Mouse (Mus musculus) cerebellum, adult 18-20 months (tissue): ENCODE measurements around the gene Pde6g.

ENCODE experiments used
- DNase-seq, 2 experiments: peaks; one replicate each; pipeline ENCODE4 v3.0.0; 2021

Gene Pde6g

DNA sequence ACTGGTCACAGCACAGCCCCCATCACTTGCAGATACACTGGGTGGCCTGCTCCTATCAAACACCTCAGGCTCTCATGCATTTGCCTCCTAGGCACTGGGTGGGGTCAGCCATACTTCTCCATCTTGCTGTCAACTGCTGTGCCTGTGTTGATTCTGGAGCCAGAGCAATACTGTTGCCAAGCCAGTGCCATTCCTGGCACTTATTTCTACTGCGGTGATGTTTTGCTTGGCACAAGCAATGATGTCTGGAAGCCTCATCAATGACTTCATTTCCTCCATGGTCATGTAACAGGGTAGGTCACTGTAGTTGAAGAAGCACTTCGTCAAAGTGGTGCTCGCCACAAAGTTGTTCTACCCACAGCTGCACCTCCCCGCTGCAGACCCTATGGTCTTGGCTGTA lies 12.2 kb upstream of the Pde6g start:
- DNase-seq, result no peak

DNA sequence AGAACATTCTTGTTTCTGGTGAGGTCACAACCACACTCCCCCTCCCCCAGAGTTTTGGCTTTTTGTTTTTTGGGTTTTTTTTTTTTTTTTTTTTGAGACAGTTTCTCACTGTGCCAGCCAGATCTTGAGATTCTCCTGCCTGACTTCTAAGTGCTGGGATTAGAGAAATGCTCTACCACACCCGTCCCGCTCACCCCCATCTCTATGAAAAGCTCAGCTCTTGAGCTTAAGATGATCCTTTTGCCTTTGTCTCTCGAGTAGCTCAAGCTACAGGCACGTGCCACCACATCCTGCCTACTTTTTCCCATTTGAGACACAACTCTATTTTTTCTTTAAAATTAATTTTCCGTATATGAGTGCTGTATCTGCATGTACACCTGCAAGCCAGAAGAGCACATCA lies 11.1 kb upstream of the Pde6g start:
- DNase-seq, result no peak

GRCm38 (mm10) chr11:120463536-120463935 lies 10.2 kb upstream of the Pde6g start:
- DNase-seq, result no peak

GRCm38 (mm10) chr11:120458847-120459597 lies 5.7 kb upstream of the Pde6g start:
- DNase-seq, result no peak

DNA sequence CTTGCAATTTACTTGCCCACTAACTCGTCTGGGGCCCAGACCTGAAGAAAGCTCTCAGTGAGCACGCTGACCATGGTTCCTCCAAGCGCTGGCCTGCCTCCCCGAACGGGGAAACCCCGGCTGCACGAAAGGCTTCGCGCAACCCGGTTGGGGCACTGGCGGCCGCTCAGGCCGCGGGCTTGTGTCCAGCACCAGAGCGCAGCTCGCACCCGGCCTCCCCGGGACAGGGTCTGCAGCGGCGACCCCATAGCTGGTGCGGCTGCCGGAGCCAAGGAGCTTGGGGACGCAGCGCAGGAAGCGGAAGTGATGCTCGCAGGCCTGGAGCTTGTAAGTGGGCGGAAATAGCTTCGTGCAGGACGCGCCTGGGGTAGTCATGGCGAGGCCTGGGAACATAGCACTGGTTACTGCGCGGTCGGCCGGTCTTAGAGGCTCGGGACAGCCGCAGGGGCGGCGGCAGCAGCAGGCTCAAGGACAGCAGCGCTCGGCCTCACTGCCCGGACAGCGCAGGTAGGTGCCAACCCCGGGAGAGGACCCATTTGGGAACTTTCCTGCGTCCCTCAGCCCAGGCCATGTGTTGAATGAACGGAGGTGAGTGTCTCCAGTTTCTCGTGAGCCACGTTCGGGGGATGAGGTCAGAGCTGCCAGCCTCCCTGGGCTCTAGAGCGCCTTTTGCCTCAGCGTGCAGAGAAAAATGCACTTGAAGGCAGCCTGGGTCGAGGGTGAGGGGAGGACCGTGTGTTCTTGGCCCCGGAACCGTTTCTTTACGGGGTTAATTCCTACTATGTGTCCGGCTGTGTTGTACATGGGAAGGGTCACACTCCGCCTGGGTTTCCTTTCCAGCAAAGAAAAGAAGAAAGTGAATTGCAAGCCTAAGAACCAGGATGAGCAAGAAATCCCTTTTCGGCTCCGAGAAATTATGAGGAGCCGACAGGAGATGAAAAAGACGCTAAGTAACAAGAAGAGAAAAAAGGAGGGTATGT lies 4.8 kb upstream of the Pde6g start, which contains the start of the genes Oxld1 and Ccdc137:
TSS of gene Oxld1 (minus strand) at position 297 of the 980 bp plus-strand sequence.
TSS of gene Ccdc137 (plus strand) at position 344 of the 980 bp plus-strand sequence.
- DNase-seq, result peak; percentile 78 to 79

DNA sequence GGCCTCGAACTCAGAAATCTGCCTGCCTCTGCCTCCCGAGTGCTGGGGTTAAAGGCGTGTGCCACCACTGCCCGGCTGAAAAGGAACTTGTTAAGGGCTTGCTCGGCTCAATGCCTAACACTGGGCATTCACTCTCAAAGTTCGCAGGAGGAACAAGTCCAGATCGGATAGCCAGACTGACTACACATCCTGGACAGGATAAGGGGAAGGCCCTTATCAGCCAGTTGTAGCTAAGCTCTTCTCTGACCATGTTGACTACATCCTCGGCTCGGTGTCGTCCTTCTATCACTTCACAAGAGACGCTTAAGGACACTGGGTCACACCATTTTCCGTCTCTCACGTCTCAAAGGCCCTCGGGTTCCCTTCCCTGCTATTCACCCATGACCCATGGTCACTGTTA lies 4.1 kb upstream of the Pde6g start:
- no peak for DNase-seq

- DNase-seq, result no peak
Measured at GRCm38 (mm10) chr11:120455413-120455812, 2.1 kb upstream of the Pde6g start.

- DNase-seq, result no peak
Measured at GRCm38 (mm10) chr11:120454965-120455364, 1.7 kb upstream of the Pde6g start.

DNA sequence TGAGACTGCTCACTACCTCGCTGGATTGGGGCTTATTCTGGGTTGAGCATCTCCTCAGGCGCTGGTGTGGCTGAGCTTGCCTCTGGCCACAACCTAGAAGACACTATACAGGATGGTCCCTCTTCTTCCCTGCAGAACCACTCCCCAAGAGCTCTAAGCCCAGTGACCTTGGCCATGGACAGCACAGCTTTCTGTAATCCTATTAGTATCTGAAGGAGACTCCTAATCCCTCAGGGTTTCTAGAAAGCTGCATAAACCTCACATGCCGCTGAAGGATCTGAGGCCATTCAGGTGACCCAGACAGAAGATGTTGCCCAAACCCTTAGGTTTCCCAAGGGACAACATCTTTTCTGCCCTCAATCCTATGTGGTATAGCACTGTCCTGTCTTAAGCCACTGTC lies 1.1 kb downstream of the Pde6g start:
- DNase-seq, result no peak

DNA sequence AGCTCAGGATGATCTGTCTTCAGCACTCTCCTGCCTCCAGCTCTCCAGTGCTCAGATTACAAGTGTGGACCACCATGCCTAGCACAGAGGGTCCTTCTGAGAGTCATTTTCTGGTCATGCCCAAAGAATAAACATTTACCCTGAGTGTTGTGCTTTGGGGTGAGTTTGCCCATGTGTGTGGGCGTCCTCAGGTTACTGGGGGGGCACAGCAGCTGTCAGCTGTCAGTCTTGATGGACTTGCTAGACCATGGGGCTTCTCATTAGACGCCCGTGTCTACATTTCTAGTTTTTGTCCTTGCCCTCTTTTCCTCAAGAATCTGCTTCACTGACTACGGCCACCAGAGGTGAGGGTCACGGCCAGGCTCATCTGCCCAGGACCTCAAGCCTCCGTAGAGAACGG lies 6.1 kb downstream of the Pde6g start:
- DNase-seq, result no peak

DNA sequence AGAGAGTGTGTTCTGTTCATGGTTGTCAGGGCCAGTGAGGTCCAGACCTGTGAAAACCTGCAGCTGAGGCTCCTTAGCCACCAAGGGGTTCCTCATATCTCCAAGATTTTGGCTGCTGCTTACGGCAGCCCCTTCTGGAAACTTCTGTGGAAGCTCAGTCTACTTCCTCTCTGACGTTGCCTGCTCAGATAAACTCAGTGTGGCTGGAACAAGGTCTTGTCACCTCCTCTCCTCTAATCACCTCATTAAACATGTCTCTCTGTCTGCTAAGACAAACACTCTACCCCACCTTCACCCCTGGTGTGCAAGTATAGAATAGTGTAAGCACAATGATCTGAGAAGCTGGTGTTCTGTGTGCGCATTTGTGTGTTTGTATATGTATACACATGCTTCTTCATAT lies 7.8 kb downstream of the Pde6g start:
- DNase-seq, result no peak

- DNase-seq, result no peak
Measured at GRCm38 (mm10) chr11:120444106-120444505, 9.2 kb downstream of the Pde6g start.

GRCm38 (mm10) chr11:120442765-120443280 lies 10.5 kb downstream of the Pde6g start:
- DNase-seq, result no peak

DNA sequence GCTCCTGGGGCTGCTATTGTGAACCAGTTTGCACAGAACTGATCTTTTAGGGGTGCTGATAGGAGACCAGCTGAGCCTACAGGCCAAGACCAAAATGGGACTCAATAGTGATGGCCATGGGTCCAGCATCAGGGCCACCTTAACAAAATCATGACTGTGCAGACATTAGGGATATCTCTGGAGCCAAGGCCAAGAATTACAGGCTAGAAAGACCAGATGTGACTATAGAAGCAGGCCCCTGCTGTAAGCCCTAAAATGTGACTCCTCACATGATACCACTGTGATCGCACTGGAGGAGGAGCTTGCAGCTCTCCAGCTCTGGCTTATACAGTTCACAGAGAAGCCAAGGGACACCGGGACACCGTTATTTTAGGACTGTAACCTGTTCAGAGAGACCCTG lies 11.0 kb downstream of the Pde6g start, which contains the start of gene Tspan10:
TSS of gene Tspan10 (plus strand) at position 301 of the 400 bp plus-strand sequence.
- DNase-seq, result no peak

GRCm38 (mm10) chr11:120437857-120438385 lies 15.4 kb downstream of the Pde6g start:
- DNase-seq, result no peak

DNA sequence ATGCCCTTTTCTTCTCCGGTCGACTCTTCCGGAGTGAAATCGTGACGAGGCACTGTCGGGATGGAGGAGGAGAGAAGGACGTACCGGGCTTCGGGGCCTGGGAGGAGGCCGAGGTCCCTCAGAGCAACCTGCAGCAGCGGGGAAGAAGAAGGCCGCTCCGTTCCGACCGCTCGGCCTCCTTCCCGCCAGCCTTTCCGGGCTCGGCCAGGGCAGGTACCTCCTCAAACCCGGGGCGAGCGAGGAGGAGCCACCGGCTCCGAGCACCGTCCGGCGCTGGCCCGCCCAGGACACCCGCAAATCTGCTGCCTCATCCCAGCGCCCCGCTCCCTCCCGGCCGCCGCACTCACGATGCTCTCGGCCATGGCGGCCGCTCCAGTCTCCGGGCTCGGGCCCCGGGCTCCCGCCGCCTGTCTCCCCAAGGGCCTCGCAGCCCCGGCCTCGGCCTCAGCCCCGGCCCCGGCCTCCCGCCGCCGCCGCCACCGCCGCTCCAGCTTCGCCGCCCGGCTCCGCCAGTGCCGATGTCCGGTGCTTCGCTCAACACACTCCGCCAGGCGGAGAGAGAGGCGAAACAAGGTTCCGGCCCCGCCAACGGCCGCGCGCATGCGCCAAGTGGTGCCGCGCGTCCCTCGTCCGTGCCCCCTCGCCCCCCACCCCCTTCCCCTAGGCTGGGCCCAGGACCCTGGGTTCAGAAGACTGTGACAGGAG lies 16.0 kb downstream of the Pde6g start, which contains the start of gene Nploc4:
TSS of gene Nploc4 (minus strand) at position 557 of the 705 bp plus-strand sequence.
- peak; percentile 77 to 91 for DNase-seq

- no peak for DNase-seq
Measured at GRCm38 (mm10) chr11:120426727-120427126, 26.6 kb downstream of the Pde6g start.

DNA sequence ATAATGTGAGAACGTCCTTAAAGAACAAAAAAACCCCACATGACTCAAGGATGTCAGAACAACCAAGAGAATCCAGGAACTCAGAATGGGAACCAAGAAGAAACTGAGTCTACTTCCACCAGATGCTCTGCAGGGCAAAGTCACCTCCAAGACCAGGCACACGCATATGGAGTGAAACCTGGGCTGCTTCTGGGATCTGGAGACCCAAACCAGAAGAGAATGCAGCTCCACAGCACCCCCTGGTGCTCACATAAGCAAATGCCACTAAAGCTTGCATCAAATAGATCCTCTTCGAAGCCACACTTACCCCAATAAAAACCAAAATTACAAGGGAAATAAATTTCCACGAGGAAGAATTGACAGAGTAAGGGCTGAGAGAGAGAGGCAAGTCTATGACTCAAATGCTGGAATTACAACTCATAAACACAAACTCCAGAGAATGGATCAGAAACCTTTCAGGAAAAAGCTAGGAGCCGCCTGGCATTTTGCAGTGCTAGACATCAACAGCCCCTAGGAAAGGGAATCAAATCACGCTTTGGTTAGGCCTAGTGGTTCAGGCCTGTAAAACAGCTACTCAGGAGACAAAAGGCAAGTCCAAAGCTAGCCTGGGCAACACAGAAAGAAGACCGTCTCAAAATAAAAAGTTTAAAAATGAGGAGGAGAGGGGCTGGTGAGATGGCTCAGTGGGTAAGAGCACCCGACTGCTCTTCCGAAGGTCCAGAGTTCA lies 29.6 kb downstream of the Pde6g start:
- peak; percentile 48 to 74 for DNase-seq

GRCm38 (mm10) chr11:120422651-120423568 lies 30.4 kb downstream of the Pde6g start:
- no peak for DNase-seq

DNA sequence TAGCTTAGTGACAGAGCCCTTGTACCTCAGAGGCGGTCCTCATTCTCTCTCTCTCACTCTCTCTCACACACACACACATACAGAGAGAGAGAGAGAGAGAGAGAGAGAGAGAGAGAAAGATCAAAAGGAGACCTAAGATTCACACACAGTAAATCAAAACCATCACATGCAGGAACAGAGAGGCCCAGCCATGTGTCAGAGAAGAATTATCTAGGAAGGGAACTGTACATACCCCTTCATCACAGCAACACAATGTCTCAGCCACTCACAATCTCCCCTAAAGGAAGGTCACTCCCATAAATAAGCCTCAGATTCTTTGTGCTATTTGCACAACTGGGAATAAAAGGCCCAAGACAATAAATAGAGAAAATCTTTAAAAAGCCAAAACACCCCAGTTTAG lies 34.7 kb downstream of the Pde6g start:
- DNase-seq, result no peak
